Mouse (Mus musculus): Measurements from ENCODE around the gene Enox1. TPM values are rescaled to one million over a fixed set of nuclear protein-coding genes. Genes with fewer than 3 reads are reported as not detected.

Enox1 gene
- total RNA-seq, 2 experiments from 2014 or later: 3.8 to 4.2 TPM

GRCm38 (mm10) chr14:77371977-77372376, 215.4 kb downstream of the Enox1 start:
- DNase-seq: no peak

GRCm38 (mm10) chr14:77373119-77373518, 216.6 kb downstream of the Enox1 start:
- DNase-seq: no peak

GRCm38 (mm10) chr14:77375054-77375453, 218.5 kb downstream of the Enox1 start:
- DNase-seq: no peak

GRCm38 (mm10) chr14:77375618-77376017, 219.1 kb downstream of the Enox1 start:
- peak; percentile 82 to 83 for DNase-seq

- no peak for DNase-seq
These were observed 220.2 kb downstream of the Enox1 start for GRCm38 (mm10) chr14:77376731-77377130.

GRCm38 (mm10) chr14:77377439-77377838, 220.9 kb downstream of the Enox1 start:
- no peak for DNase-seq

GRCm38 (mm10) chr14:77377873-77378272, 221.3 kb downstream of the Enox1 start:
- DNase-seq: no peak

GRCm38 (mm10) chr14:77381532-77381931, 225.0 kb downstream of the Enox1 start:
- no peak for DNase-seq

- no peak for DNase-seq
These were observed 229.1 kb downstream of the Enox1 start for GRCm38 (mm10) chr14:77385621-77386020.

GRCm38 (mm10) chr14:77387877-77388276, 231.3 kb downstream of the Enox1 start:
- DNase-seq: no peak

- DNase-seq: no peak
These were observed 232.7 kb downstream of the Enox1 start for GRCm38 (mm10) chr14:77389276-77389675.

GRCm38 (mm10) chr14:77392476-77392875, 235.9 kb downstream of the Enox1 start:
- DNase-seq: no peak

- DNase-seq: no peak
These were observed 249.9 kb downstream of the Enox1 start for GRCm38 (mm10) chr14:77406241-77407114.

- DNase-seq: no peak
These were observed 252.8 kb downstream of the Enox1 start for GRCm38 (mm10) chr14:77409271-77409940.

- DNase-seq: no peak
These were observed 253.8 kb downstream of the Enox1 start for GRCm38 (mm10) chr14:77410354-77410753.

GRCm38 (mm10) chr14:77413106-77413505, 256.5 kb downstream of the Enox1 start:
- DNase-seq: no peak

- DNase-seq: no peak
These were observed 259.8 kb downstream of the Enox1 start for GRCm38 (mm10) chr14:77416358-77416757.

GRCm38 (mm10) chr14:77421031-77421430, 264.5 kb downstream of the Enox1 start:
- no peak for DNase-seq

GRCm38 (mm10) chr14:77423194-77423593, 266.6 kb downstream of the Enox1 start:
- peak; percentile 43 to 48 for DNase-seq

- no peak for DNase-seq
These were observed 282.9 kb downstream of the Enox1 start for GRCm38 (mm10) chr14:77439426-77439825.

GRCm38 (mm10) chr14:77440805-77441204, 284.2 kb downstream of the Enox1 start:
- DNase-seq: no peak

GRCm38 (mm10) chr14:77441541-77441940, 285.0 kb downstream of the Enox1 start:
- no peak for DNase-seq

GRCm38 (mm10) chr14:77448001-77448400, 291.4 kb downstream of the Enox1 start:
- no peak for DNase-seq
